Mouse (Mus musculus): ENCODE data around the gene Egfl6. TPM values are rescaled to one million over a fixed set of nuclear protein-coding genes. Genes with fewer than 3 reads are reported as not detected.

Egfl6 gene
- total and polyA plus RNA-seq, 2 experiments: 0.09 TPM; not detected in 1

GRCm38 (mm10) chrX:166531671-166532070, 53.8 kb downstream of the Egfl6 start:
- Histone ChIP-seq H3K36me3 (ENCODE audit: control insufficient read depth, insufficient read depth, low read length) (no peaks in the 10 kb centered on the region), H3K27ac (replicated peaks; ENCODE audit: insufficient read depth, low read depth, low read length) (no peak overlapping the region), H3K27me3 (ENCODE audit: control insufficient read depth, insufficient read depth, low read length) (no peaks in the 10 kb centered on the region), H3K4me1 (ENCODE audit: control insufficient read depth, insufficient read depth, low read length) (no peaks in the 10 kb centered on the region), H3K4me3 (ENCODE audit: insufficient read depth, low read depth, low read length) (no peak overlapping the region), H3K9ac (ENCODE audit: low read depth, low read length) (no peak overlapping the region), H3K79me2 (ENCODE audit: control insufficient read depth, insufficient read depth, low read length) (no peaks in the 10 kb centered on the region)
- WGBS: 30% methylated on average over 6 of the region's 6 CpGs
- TF ChIP-seq POLR2A (IDR thresholded peaks at IDR 0.05; ENCODE audit: extremely low read depth, insufficient read depth, low read length): no peak
- no peak for TF ChIP-seq CTCF (IDR thresholded peaks at IDR 0.05; ENCODE audit: low read depth, low read length)
- DNase-seq (ENCODE audit: extremely low read depth, low read depth, low spot score): no peak

- no peak overlapping the region for H3K27ac ChIP-seq (replicated peaks; ENCODE audit: insufficient read depth, low read depth, low read length)
- no peaks in the 10 kb centered on the region for H3K4me1 ChIP-seq (ENCODE audit: control insufficient read depth, insufficient read depth, low read length)
- no peak overlapping the region for H3K9ac ChIP-seq (ENCODE audit: low read depth, low read length)
- H3K79me2 ChIP-seq (ENCODE audit: control insufficient read depth, insufficient read depth, low read length): no peaks in the 10 kb centered on the region
- no peak for DNase-seq (ENCODE audit: extremely low read depth, low read depth, low spot score)
- WGBS: 98% methylated on average over 3 of the region's 3 CpGs
- no peaks in the 10 kb centered on the region for H3K36me3 ChIP-seq (ENCODE audit: control insufficient read depth, insufficient read depth, low read length)
- H3K27me3 ChIP-seq (ENCODE audit: control insufficient read depth, insufficient read depth, low read length): no peaks in the 10 kb centered on the region
- TF ChIP-seq CTCF (IDR thresholded peaks at IDR 0.05; ENCODE audit: low read depth, low read length) (no peak), POLR2A (IDR thresholded peaks at IDR 0.05; ENCODE audit: extremely low read depth, insufficient read depth, low read length) (no peak)
- H3K4me3 ChIP-seq (ENCODE audit: insufficient read depth, low read depth, low read length): no peak overlapping the region
Observed at GRCm38 (mm10) chrX:166528126-166528525, 57.4 kb downstream of the Egfl6 start.

DNA sequence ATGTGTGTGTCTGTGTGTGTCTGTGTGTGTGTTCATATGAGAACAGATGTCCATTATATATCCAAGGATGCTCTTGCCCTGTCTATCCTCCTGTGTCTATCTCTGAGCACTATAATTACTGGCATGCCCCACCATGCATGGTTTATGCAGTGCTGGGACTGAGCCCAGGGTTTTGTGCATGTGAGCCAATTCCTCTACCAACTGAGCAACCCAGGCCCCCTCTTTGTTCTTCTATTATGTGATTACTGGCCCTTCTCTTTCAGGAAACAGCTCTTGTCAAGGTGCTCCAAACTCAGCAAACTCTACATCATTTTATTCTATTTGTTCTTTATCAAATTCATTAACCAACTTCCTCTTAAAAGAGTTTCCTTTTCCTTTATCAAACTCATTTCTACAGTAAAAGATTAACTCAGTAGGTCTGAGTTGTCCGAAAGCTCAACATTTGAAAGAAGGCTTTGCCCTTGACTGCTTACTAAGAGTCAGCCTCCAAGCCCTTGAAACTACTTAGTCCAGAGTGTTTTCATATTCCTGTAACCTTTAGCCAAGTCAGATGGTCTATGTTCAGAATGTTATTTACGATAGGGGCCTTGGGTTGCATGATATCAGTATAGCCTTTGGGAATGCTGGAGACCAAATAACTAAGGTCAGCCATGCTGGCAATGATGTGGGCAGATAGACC, 59.7 kb downstream of the Egfl6 start:
- no peak overlapping the region for H3K9ac ChIP-seq (ENCODE audit: low read depth, low read length)
- 71% methylated on average over 2 of the region's 2 CpGs for WGBS
- DNase-seq (ENCODE audit: extremely low read depth, low read depth, low spot score): no peak
- H3K4me1 ChIP-seq (ENCODE audit: control insufficient read depth, insufficient read depth, low read length): no peaks in the 10 kb centered on the region
- TF ChIP-seq CTCF (IDR thresholded peaks at IDR 0.05; ENCODE audit: low read depth, low read length) (no peak), POLR2A (IDR thresholded peaks at IDR 0.05; ENCODE audit: extremely low read depth, insufficient read depth, low read length) (no peak)
- no peaks in the 10 kb centered on the region for H3K27me3 ChIP-seq (ENCODE audit: control insufficient read depth, insufficient read depth, low read length)
- H3K27ac ChIP-seq (replicated peaks; ENCODE audit: insufficient read depth, low read depth, low read length): no peak overlapping the region
- no peak overlapping the region for H3K4me3 ChIP-seq (ENCODE audit: insufficient read depth, low read depth, low read length)
- no peaks in the 10 kb centered on the region for H3K36me3 ChIP-seq (ENCODE audit: control insufficient read depth, insufficient read depth, low read length)
- H3K79me2 ChIP-seq (ENCODE audit: control insufficient read depth, insufficient read depth, low read length): no peaks in the 10 kb centered on the region

GRCm38 (mm10) chrX:166520782-166521181, 64.7 kb downstream of the Egfl6 start:
- Histone ChIP-seq H3K27me3 (ENCODE audit: control insufficient read depth, insufficient read depth, low read length) (no peaks in the 10 kb centered on the region), H3K4me3 (ENCODE audit: insufficient read depth, low read depth, low read length) (no peak overlapping the region), H3K36me3 (ENCODE audit: control insufficient read depth, insufficient read depth, low read length) (no peaks in the 10 kb centered on the region), H3K79me2 (ENCODE audit: control insufficient read depth, insufficient read depth, low read length) (no peaks in the 10 kb centered on the region), H3K9ac (ENCODE audit: low read depth, low read length) (no peak overlapping the region), H3K27ac (replicated peaks; ENCODE audit: insufficient read depth, low read depth, low read length) (no peak overlapping the region), H3K4me1 (ENCODE audit: control insufficient read depth, insufficient read depth, low read length) (no peaks in the 10 kb centered on the region)
- TF ChIP-seq CTCF (IDR thresholded peaks at IDR 0.05; ENCODE audit: low read depth, low read length) (no peak), POLR2A (IDR thresholded peaks at IDR 0.05; ENCODE audit: extremely low read depth, insufficient read depth, low read length) (no peak)
- WGBS: 79% methylated on average over 5 of the region's 5 CpGs
- DNase-seq (ENCODE audit: extremely low read depth, low read depth, low spot score): no peak

GRCm38 (mm10) chrX:166518345-166518744, 67.2 kb downstream of the Egfl6 start, which contains the start of gene Tceanc:
Gene Tceanc (minus strand): TSS chrX:166518567.
- no peak within 1 kb of the TSS for H3K9ac ChIP-seq (ENCODE audit: low read depth, low read length)
- no peaks in the 10 kb centered on the region for H3K36me3 ChIP-seq (ENCODE audit: control insufficient read depth, insufficient read depth, low read length)
- no peak within 1 kb of the TSS for H3K27ac ChIP-seq (replicated peaks; ENCODE audit: insufficient read depth, low read depth, low read length)
- H3K79me2 ChIP-seq (ENCODE audit: control insufficient read depth, insufficient read depth, low read length): no peaks in the 10 kb centered on the region
- TF ChIP-seq POLR2A (IDR thresholded peaks at IDR 0.05; ENCODE audit: extremely low read depth, insufficient read depth, low read length): no peak
- no peak for TF ChIP-seq CTCF (IDR thresholded peaks at IDR 0.05; ENCODE audit: low read depth, low read length)
- no peak within 1 kb of the TSS for H3K4me3 ChIP-seq (ENCODE audit: insufficient read depth, low read depth, low read length)
- no peaks in the 10 kb centered on the region for H3K4me1 ChIP-seq (ENCODE audit: control insufficient read depth, insufficient read depth, low read length)
- WGBS: 85% methylated on average over 16 of the region's 16 CpGs
- H3K27me3 ChIP-seq (ENCODE audit: control insufficient read depth, insufficient read depth, low read length): no peaks in the 10 kb centered on the region
- DNase-seq (ENCODE audit: extremely low read depth, low read depth, low spot score): no peak

GRCm38 (mm10) chrX:166516631-166517030, 68.9 kb downstream of the Egfl6 start:
- H3K4me1 ChIP-seq (ENCODE audit: control insufficient read depth, insufficient read depth, low read length): no peaks in the 10 kb centered on the region
- no peaks in the 10 kb centered on the region for H3K36me3 ChIP-seq (ENCODE audit: control insufficient read depth, insufficient read depth, low read length)
- no peak for TF ChIP-seq POLR2A (IDR thresholded peaks at IDR 0.05; ENCODE audit: extremely low read depth, insufficient read depth, low read length)
- TF ChIP-seq CTCF (IDR thresholded peaks at IDR 0.05; ENCODE audit: low read depth, low read length): no peak
- no peak overlapping the region for H3K27ac ChIP-seq (replicated peaks; ENCODE audit: insufficient read depth, low read depth, low read length)
- WGBS: 94% methylated on average over 1 of the region's 1 CpGs
- no peak overlapping the region for H3K4me3 ChIP-seq (ENCODE audit: insufficient read depth, low read depth, low read length)
- DNase-seq (ENCODE audit: extremely low read depth, low read depth, low spot score): no peak
- H3K9ac ChIP-seq (ENCODE audit: low read depth, low read length): no peak overlapping the region
- no peaks in the 10 kb centered on the region for H3K79me2 ChIP-seq (ENCODE audit: control insufficient read depth, insufficient read depth, low read length)
- no peaks in the 10 kb centered on the region for H3K27me3 ChIP-seq (ENCODE audit: control insufficient read depth, insufficient read depth, low read length)

Measured in liver, adult 2 months (tissue).